Mouse (Mus musculus): ENCODE data around the gene Evi2b. TPM values are rescaled to one million over a fixed set of nuclear protein-coding genes. Genes with fewer than 3 reads are reported as not detected.

Gene Evi2b
- 0.20 TPM in 2 replicates for polyA plus RNA-seq (2014; fragmentation: Nextera tagmentation; extraction: Ambion mirVana)

GRCm38 (mm10) chr11:79523560-79524309, at the start of gene Evi2b:
TSS of gene Evi2b (minus strand) at chr11:79523762.
- H3K4me1 ChIP-seq (ENCODE audit: control insufficient read depth, insufficient read depth, low read length): peaks cover 7% of the 10 kb centered on the region
- H3K27ac ChIP-seq (ENCODE audit: low read depth, low read length): peak within 1 kb of the TSS; percentile 33; the same call in 1 of the 2 replicates
- H3K9ac ChIP-seq (ENCODE audit: low read depth, low read length): no peak within 1 kb of the TSS
- H3K27me3 ChIP-seq (ENCODE audit: control insufficient read depth, insufficient read depth, low read length): no peaks in the 10 kb centered on the region
- no peak within 1 kb of the TSS for H3K4me2 ChIP-seq (replicated peaks; ENCODE audit: low read depth, low read length)
- H3K36me3 ChIP-seq (ENCODE audit: control insufficient read depth, insufficient read depth, low read length): no peaks in the 10 kb centered on the region
- no peak for ATAC-seq (ENCODE audit: low FRiP score, low TSS enrichment)
- no peak within 1 kb of the TSS for H3K4me3 ChIP-seq (ENCODE audit: low read length)
- no peaks in the 10 kb centered on the region for H3K9me3 ChIP-seq (ENCODE audit: control insufficient read depth, low read length)
- 44% methylated on average over 10 of the region's 10 CpGs for WGBS

GRCm38 (mm10) chr11:79570319-79570718, 46.8 kb upstream of the Evi2b start:
- no peaks in the 10 kb centered on the region for H3K27me3 ChIP-seq (ENCODE audit: control insufficient read depth, insufficient read depth, low read length)
- H3K4me2 ChIP-seq (replicated peaks; ENCODE audit: low read depth, low read length): no peak overlapping the region
- 96% methylated on average over 2 of the region's 2 CpGs for WGBS
- no peaks in the 10 kb centered on the region for H3K4me1 ChIP-seq (ENCODE audit: control insufficient read depth, insufficient read depth, low read length)
- ATAC-seq (ENCODE audit: low FRiP score, low TSS enrichment): no peak
- H3K9me3 ChIP-seq (ENCODE audit: control insufficient read depth, low read length): no peaks in the 10 kb centered on the region
- no peak overlapping the region for H3K27ac ChIP-seq (ENCODE audit: low read depth, low read length)
- H3K9ac ChIP-seq (ENCODE audit: low read depth, low read length): no peak overlapping the region
- H3K4me3 ChIP-seq (ENCODE audit: low read length): no peak overlapping the region
- peaks cover 80% of the 10 kb centered on the region for H3K36me3 ChIP-seq (ENCODE audit: control insufficient read depth, insufficient read depth, low read length)

- H3K9ac ChIP-seq (ENCODE audit: low read depth, low read length): no peak overlapping the region
- ATAC-seq (ENCODE audit: low FRiP score, low TSS enrichment): no peak
- H3K9me3 ChIP-seq (ENCODE audit: control insufficient read depth, low read length): no peaks in the 10 kb centered on the region
- H3K27ac ChIP-seq (ENCODE audit: low read depth, low read length): no peak overlapping the region
- no peaks in the 10 kb centered on the region for H3K27me3 ChIP-seq (ENCODE audit: control insufficient read depth, insufficient read depth, low read length)
- WGBS: 93% methylated on average over 11 of the region's 11 CpGs
- H3K4me3 ChIP-seq (ENCODE audit: low read length): no peak overlapping the region
- no peak overlapping the region for H3K4me2 ChIP-seq (replicated peaks; ENCODE audit: low read depth, low read length)
- peaks cover 78% of the 10 kb centered on the region for H3K36me3 ChIP-seq (ENCODE audit: control insufficient read depth, insufficient read depth, low read length)
- H3K4me1 ChIP-seq (ENCODE audit: control insufficient read depth, insufficient read depth, low read length): no peaks in the 10 kb centered on the region
Observed at GRCm38 (mm10) chr11:79568197-79568911, 44.8 kb upstream of the Evi2b start.

GRCm38 (mm10) chr11:79566947-79567346, 43.4 kb upstream of the Evi2b start:
- WGBS: 61% methylated on average over 1 of the region's 1 CpGs
- Histone ChIP-seq H3K9ac (ENCODE audit: low read depth, low read length) (no peak overlapping the region), H3K27ac (ENCODE audit: low read depth, low read length) (no peak overlapping the region), H3K4me1 (ENCODE audit: control insufficient read depth, insufficient read depth, low read length) (no peaks in the 10 kb centered on the region), H3K27me3 (ENCODE audit: control insufficient read depth, insufficient read depth, low read length) (no peaks in the 10 kb centered on the region), H3K9me3 (ENCODE audit: control insufficient read depth, low read length) (no peaks in the 10 kb centered on the region), H3K4me2 (replicated peaks; ENCODE audit: low read depth, low read length) (no peak overlapping the region), H3K4me3 (ENCODE audit: low read length) (no peak overlapping the region), H3K36me3 (ENCODE audit: control insufficient read depth, insufficient read depth, low read length) (peaks cover 82% of the 10 kb centered on the region)
- no peak for ATAC-seq (ENCODE audit: low FRiP score, low TSS enrichment)

- no peak for ATAC-seq (ENCODE audit: low FRiP score, low TSS enrichment)
- H3K4me3 ChIP-seq (ENCODE audit: low read length): no peak overlapping the region
- H3K27ac ChIP-seq (ENCODE audit: low read depth, low read length): no peak overlapping the region
- H3K9me3 ChIP-seq (ENCODE audit: control insufficient read depth, low read length): no peaks in the 10 kb centered on the region
- H3K4me1 ChIP-seq (ENCODE audit: control insufficient read depth, insufficient read depth, low read length): no peaks in the 10 kb centered on the region
- 94% methylated on average over 7 of the region's 7 CpGs for WGBS
- H3K9ac ChIP-seq (ENCODE audit: low read depth, low read length): no peak overlapping the region
- no peaks in the 10 kb centered on the region for H3K27me3 ChIP-seq (ENCODE audit: control insufficient read depth, insufficient read depth, low read length)
- H3K36me3 ChIP-seq (ENCODE audit: control insufficient read depth, insufficient read depth, low read length): peaks cover 80% of the 10 kb centered on the region
- H3K4me2 ChIP-seq (replicated peaks; ENCODE audit: low read depth, low read length): no peak overlapping the region
Observed at GRCm38 (mm10) chr11:79563493-79563892, 39.9 kb upstream of the Evi2b start.

- H3K27me3 ChIP-seq (ENCODE audit: control insufficient read depth, insufficient read depth, low read length): no peaks in the 10 kb centered on the region
- no peak overlapping the region for H3K9ac ChIP-seq (ENCODE audit: low read depth, low read length)
- peaks cover 73% of the 10 kb centered on the region for H3K36me3 ChIP-seq (ENCODE audit: control insufficient read depth, insufficient read depth, low read length)
Observed at GRCm38 (mm10) chr11:79560536-79560935, 37.0 kb upstream of the Evi2b start.

GRCm38 (mm10) chr11:79552622-79553021, 29.1 kb upstream of the Evi2b start:
- H3K4me3 ChIP-seq (ENCODE audit: low read length): no peak overlapping the region
- H3K9me3 ChIP-seq (ENCODE audit: control insufficient read depth, low read length): no peaks in the 10 kb centered on the region
- no peaks in the 10 kb centered on the region for H3K27me3 ChIP-seq (ENCODE audit: control insufficient read depth, insufficient read depth, low read length)
- no peak overlapping the region for H3K4me2 ChIP-seq (replicated peaks; ENCODE audit: low read depth, low read length)
- no peaks in the 10 kb centered on the region for H3K4me1 ChIP-seq (ENCODE audit: control insufficient read depth, insufficient read depth, low read length)
- peaks cover 79% of the 10 kb centered on the region for H3K36me3 ChIP-seq (ENCODE audit: control insufficient read depth, insufficient read depth, low read length)
- H3K9ac ChIP-seq (ENCODE audit: low read depth, low read length): no peak overlapping the region
- no peak overlapping the region for H3K27ac ChIP-seq (ENCODE audit: low read depth, low read length)
- ATAC-seq (ENCODE audit: low FRiP score, low TSS enrichment): no peak
- WGBS: 84% methylated on average over 1 of the region's 1 CpGs

More at GRCm38 (mm10) chr11:79560536-79560935, 37.0 kb upstream of the Evi2b start:
- Histone ChIP-seq H3K4me1 (ENCODE audit: control insufficient read depth, insufficient read depth, low read length) (no peaks in the 10 kb centered on the region), H3K4me2 (replicated peaks; ENCODE audit: low read depth, low read length) (no peak overlapping the region), H3K4me3 (ENCODE audit: low read length) (no peak overlapping the region), H3K27ac (ENCODE audit: low read depth, low read length) (no peak overlapping the region), H3K9me3 (ENCODE audit: control insufficient read depth, low read length) (no peaks in the 10 kb centered on the region)
- 92% methylated on average over 4 of the region's 4 CpGs for WGBS
- no peak for ATAC-seq (ENCODE audit: low FRiP score, low TSS enrichment)

- Histone ChIP-seq H3K4me1 (ENCODE audit: control insufficient read depth, insufficient read depth, low read length) (no peaks in the 10 kb centered on the region), H3K36me3 (ENCODE audit: control insufficient read depth, insufficient read depth, low read length) (peaks cover 20% of the 10 kb centered on the region), H3K4me2 (replicated peaks; ENCODE audit: low read depth, low read length) (no peak overlapping the region), H3K9ac (ENCODE audit: low read depth, low read length) (no peak overlapping the region), H3K9me3 (ENCODE audit: control insufficient read depth, low read length) (no peaks in the 10 kb centered on the region), H3K4me3 (ENCODE audit: low read length) (no peak overlapping the region), H3K27me3 (ENCODE audit: control insufficient read depth, insufficient read depth, low read length) (no peaks in the 10 kb centered on the region), H3K27ac (ENCODE audit: low read depth, low read length) (no peak overlapping the region)
- WGBS: 94% methylated on average over 3 of the region's 3 CpGs
- ATAC-seq (ENCODE audit: low FRiP score, low TSS enrichment): no peak
Observed at GRCm38 (mm10) chr11:79536293-79536692, 12.7 kb upstream of the Evi2b start.

- H3K4me3 ChIP-seq (ENCODE audit: low read length): no peak overlapping the region
- no peaks in the 10 kb centered on the region for H3K27me3 ChIP-seq (ENCODE audit: control insufficient read depth, insufficient read depth, low read length)
- H3K9ac ChIP-seq (ENCODE audit: low read depth, low read length): no peak overlapping the region
- no peaks in the 10 kb centered on the region for H3K9me3 ChIP-seq (ENCODE audit: control insufficient read depth, low read length)
- H3K4me1 ChIP-seq (ENCODE audit: control insufficient read depth, insufficient read depth, low read length): no peaks in the 10 kb centered on the region
- 93% methylated on average over 4 of the region's 4 CpGs for WGBS
- H3K36me3 ChIP-seq (ENCODE audit: control insufficient read depth, insufficient read depth, low read length): peaks cover 23% of the 10 kb centered on the region
- no peak for ATAC-seq (ENCODE audit: low FRiP score, low TSS enrichment)
- no peak overlapping the region for H3K27ac ChIP-seq (ENCODE audit: low read depth, low read length)
- H3K4me2 ChIP-seq (replicated peaks; ENCODE audit: low read depth, low read length): no peak overlapping the region
Observed at GRCm38 (mm10) chr11:79535554-79535953, 12.0 kb upstream of the Evi2b start.
